Mouse (Mus musculus): Measurements from ENCODE around the gene Rexo2.

DNA sequence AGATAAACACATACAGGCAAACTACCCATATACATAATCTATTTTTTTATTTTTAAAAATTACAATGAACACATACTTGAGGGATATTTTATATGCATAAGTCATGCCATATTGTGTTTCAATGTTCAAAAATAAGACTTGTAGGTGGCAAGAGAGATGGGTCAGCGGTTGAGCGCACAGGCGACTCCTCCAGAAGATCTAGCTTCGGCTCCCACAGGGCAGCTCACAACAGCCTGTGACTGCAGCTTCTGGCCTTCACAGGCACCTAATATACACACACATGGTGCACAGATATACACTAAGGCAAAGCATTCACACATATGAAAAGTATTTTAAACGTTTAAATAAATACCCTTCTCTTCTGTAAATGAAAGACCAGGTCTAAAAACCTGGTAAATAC lies 21.0 kb downstream of the Rexo2 start:
- TF ChIP-seq CTCF (IDR thresholded peaks at IDR 0.05; ENCODE audit: borderline replicate concordance, insufficient read depth, low read depth, low read length) (no peak), POLR2A (IDR thresholded peaks at IDR 0.05; ENCODE audit: borderline replicate concordance, insufficient read depth, low read length) (no peak)
